Mouse (Mus musculus): ENCODE measurements around the gene Gm5622. TPM values are rescaled to one million over a fixed set of nuclear protein-coding genes. Genes with fewer than 3 reads are reported as not detected.

Gene Gm5622
- polyA plus RNA-seq (2017; shearing (Covaris generic)) = not detected

DNA sequence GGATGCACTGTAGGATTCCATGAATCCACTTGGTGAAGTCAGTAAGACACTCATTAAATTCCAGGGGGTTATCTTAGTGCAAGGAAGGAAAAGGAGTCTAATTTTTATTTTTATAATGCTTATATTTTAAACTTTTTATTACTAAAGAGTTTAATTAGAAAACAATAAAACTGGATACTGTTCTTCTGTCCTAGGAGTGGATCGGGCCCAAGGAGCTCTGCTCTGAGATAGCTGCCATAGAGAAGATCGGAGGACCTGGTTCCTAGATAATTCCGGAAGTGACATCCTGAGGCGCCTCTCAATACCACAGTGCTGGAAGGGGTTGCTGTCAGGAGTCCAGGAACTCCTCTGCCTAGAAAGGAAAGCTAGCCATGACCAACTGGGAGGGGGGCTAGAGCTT lies at the start of gene Gm5622:
Gm5622 (plus strand) TSS at position 301 of the 400 bp plus-strand sequence.

DNA sequence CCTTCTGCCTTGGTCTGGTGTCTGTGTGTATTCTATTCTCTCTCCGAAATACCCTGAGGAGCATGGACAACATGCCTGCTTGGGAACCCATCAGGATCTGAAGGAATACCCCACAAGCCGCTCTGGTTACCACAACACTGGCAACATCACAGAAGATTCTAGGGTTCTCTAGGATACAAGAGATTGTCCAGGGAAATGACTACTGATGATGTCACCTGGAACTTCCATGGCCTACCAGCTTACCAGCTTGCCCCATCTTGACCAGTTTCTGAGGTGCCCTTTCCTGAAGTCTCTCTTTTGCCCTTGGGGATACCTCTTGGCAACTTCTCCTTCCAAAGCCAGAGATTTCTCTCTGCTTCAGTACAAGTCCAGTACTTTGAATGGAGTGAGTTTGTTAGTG lies 21.4 kb downstream of the Gm5622 start, which contains the start of gene Gm17175:
Gm17175 (minus strand) TSS at position 101 of the 400 bp plus-strand sequence.

DNA sequence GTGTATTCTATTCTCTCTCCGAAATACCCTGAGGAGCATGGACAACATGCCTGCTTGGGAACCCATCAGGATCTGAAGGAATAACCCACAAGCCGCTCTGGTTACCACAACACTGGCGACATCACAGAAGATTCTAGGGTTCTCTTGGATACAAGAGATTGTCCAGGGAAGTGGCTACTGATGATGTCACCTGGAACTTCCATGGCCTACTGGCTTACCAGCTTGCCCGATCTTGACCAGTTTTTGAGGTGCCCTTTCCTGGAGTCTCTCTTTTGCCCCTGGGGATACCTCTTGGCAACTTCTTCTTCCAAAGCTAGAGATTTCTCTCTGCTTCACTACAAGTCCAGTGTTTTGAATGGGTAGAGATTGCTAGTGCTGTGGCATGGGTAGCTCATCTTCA lies 39.4 kb downstream of the Gm5622 start, which contains the start of gene Gm17174:
Gm17174 (minus strand) TSS at position 101 of the 400 bp plus-strand sequence.

DNA sequence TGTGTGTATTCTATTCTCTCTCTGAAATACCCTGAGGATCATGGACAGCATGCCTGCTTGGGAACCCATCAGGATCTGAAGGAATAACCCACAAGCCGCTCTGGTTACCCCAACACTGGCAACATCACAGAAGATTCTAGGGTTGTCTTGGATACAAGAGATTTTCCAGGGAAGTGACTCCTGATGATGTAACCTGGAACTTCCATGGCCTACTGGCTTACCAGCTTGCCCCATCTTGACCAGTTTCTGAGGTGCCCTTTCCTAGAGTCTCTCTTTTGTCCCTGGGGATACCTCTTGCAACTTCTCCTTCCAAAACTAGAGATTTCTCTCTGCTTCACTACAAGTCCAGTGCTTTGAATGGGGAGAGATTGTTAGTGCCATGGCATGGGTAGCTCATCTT lies 58.6 kb downstream of the Gm5622 start, which contains the start of gene Gm17078:
Gm17078 (minus strand) TSS at position 101 of the 400 bp plus-strand sequence.

DNA sequence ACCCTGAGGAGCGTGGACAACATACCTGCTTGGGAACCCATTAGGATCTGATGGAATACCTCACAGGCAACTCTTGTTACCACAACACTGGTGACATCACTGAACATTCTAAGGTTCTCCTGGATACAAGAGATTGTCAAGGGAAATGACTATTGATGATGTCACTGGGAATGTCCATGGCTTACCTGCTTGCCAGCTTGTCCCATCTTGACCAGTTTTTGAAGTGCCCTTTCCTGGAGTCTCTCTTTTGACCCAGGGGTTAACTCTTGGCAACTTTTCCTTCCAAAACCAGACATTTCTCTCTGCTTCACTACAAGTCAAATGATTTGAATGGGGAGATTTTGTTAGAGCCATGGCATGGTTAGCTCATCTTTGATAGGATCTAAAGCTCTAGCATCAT lies 83.0 kb downstream of the Gm5622 start, which contains the start of gene Gm4181:
Gm4181 (minus strand) TSS at position 101 of the 400 bp plus-strand sequence.

DNA sequence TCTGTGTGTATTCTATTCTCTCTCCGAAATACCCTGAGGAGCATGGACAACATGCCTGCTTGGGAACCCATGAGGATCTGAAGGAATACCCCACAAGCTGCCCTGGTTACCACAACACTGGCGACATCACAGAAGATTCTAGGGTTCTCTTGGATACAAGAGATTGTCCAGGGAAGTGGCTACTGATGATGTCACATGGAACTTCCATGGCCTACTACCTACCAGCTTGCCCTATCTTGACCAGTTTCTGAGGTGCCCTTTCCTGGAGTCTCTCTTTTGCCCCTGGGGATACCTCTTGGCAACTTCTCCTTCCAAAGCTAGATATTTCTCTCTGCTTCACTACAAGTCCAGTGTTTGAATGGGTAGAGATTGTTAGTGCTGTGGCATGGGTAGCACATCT lies 142.8 kb downstream of the Gm5622 start, which contains the start of gene Gm17079:
Gm17079 (minus strand) TSS at position 101 of the 400 bp plus-strand sequence.

Other genes starting within 250 kb of the Gm5622 start
- not detected for gene Gm7247, start 191.0 kb upstream of the Gm5622 start, polyA plus RNA-seq (2017; shearing (Covaris generic))
- not detected for gene Vmn2r88, start 142.0 kb upstream of the Gm5622 start, polyA plus RNA-seq (2017; shearing (Covaris generic))
- gene Vmn2r89, start 100.9 kb upstream of the Gm5622 start, polyA plus RNA-seq (2017; shearing (Covaris generic)) = not detected
- gene Gm17175, start 21.3 kb downstream of the Gm5622 start, polyA plus RNA-seq (2017; shearing (Covaris generic)) = not detected
- not detected for gene Gm17174, start 39.3 kb downstream of the Gm5622 start, polyA plus RNA-seq (2017; shearing (Covaris generic))
- not detected for gene Gm17078, start 58.5 kb downstream of the Gm5622 start, polyA plus RNA-seq (2017; shearing (Covaris generic))
- gene Gm4181, start 82.9 kb downstream of the Gm5622 start, polyA plus RNA-seq (2017; shearing (Covaris generic)) = not detected
- not detected for gene Gm17079, start 142.7 kb downstream of the Gm5622 start, polyA plus RNA-seq (2017; shearing (Covaris generic))
- gene Gm5800, start 164.4 kb downstream of the Gm5622 start, polyA plus RNA-seq (2017; shearing (Covaris generic)) = not detected
- gene Ang4, start 220.8 kb downstream of the Gm5622 start, polyA plus RNA-seq (2017; shearing (Covaris generic)) = not detected
- gene AY358078, start 247.3 kb downstream of the Gm5622 start, polyA plus RNA-seq (2017; shearing (Covaris generic)) = not detected